Mouse (Mus musculus): ENCODE results near the gene Tmod2. TPM values are rescaled to one million over a fixed set of nuclear protein-coding genes. Genes with fewer than 3 reads are reported as not detected.
"Not testable (repeated sequence)": the region's sequence is repeated elsewhere in the genome, so short reads cannot be mapped to it uniquely, and the experiment has no call there.

Tmod2 gene
- polyA plus RNA-seq, 1 experiment from 2014 or later, result 127 TPM

GRCm38 (mm10) chr9:75546885-75547553 lies 64.1 kb downstream of the Tmod2 start:
- 91% methylated on average over 12 of the region's 12 CpGs for WGBS
- Histone ChIP-seq H3K9me3 (replicated peaks; ENCODE audit: control insufficient read depth, low read length) (no peaks in the 10 kb centered on the region; the same call in 1 of the 2 replicates), H3K36me3 (ENCODE audit: control insufficient read depth, insufficient read depth, low read length) (no peaks in the 10 kb centered on the region), H3K9ac (ENCODE audit: low read length) (no peak overlapping the region), H3K27me3 (replicated peaks; ENCODE audit: control insufficient read depth, insufficient read depth, low read length) (no peaks in the 10 kb centered on the region), H3K4me2 (ENCODE audit: low read length) (no peak overlapping the region), H3K27ac (ENCODE audit: low read depth, low read length) (no peak overlapping the region), H3K4me3 (ENCODE audit: low read depth, low read length) (no peak overlapping the region), H3K4me1 (ENCODE audit: control insufficient read depth, insufficient read depth, low read length) (no peaks in the 10 kb centered on the region)
- no peak for DNase-seq (ENCODE audit: low spot score)
- ATAC-seq, result no peak

- H3K9me3 ChIP-seq (replicated peaks; ENCODE audit: control insufficient read depth, low read length), result no peaks in the 10 kb centered on the region; the same call in 1 of the 2 replicates
- H3K4me2 ChIP-seq (ENCODE audit: low read length), result no peak overlapping the region
- no peak overlapping the region for H3K27ac ChIP-seq (ENCODE audit: low read depth, low read length)
- ATAC-seq, result no peak
- no peak for DNase-seq (ENCODE audit: low spot score)
- H3K4me1 ChIP-seq (ENCODE audit: control insufficient read depth, insufficient read depth, low read length), result peaks cover 4% of the 10 kb centered on the region
- no peaks in the 10 kb centered on the region for H3K36me3 ChIP-seq (ENCODE audit: control insufficient read depth, insufficient read depth, low read length)
- no peak overlapping the region for H3K4me3 ChIP-seq (ENCODE audit: low read depth, low read length)
- no peak overlapping the region for H3K9ac ChIP-seq (ENCODE audit: low read length)
- WGBS, result 95% methylated on average over 8 of the region's 8 CpGs
- no peaks in the 10 kb centered on the region for H3K27me3 ChIP-seq (replicated peaks; ENCODE audit: control insufficient read depth, insufficient read depth, low read length)
These were observed 65.6 kb downstream of the Tmod2 start for GRCm38 (mm10) chr9:75545514-75545913.

GRCm38 (mm10) chr9:75541497-75541896 lies 69.6 kb downstream of the Tmod2 start:
- whole genome bisulfite sequencing, result 23% methylated on average over 5 of the region's 5 CpGs
- no peak for ATAC-seq
- H3K27me3 ChIP-seq (replicated peaks; ENCODE audit: control insufficient read depth, insufficient read depth, low read length), result no peaks in the 10 kb centered on the region

GRCm38 (mm10) chr9:75536422-75536821 lies 74.7 kb downstream of the Tmod2 start:
- no peak overlapping the region for H3K9ac ChIP-seq (ENCODE audit: low read length)
- H3K4me2 ChIP-seq (ENCODE audit: low read length), result no peak overlapping the region
- no peaks in the 10 kb centered on the region for H3K36me3 ChIP-seq (ENCODE audit: control insufficient read depth, insufficient read depth, low read length)
- H3K9me3 ChIP-seq (replicated peaks; ENCODE audit: control insufficient read depth, low read length), result no peaks in the 10 kb centered on the region
- no peak overlapping the region for H3K4me3 ChIP-seq (ENCODE audit: low read depth, low read length)
- 67% methylated on average over 1 of the region's 1 CpGs for WGBS
- H3K27me3 ChIP-seq (replicated peaks; ENCODE audit: control insufficient read depth, insufficient read depth, low read length), result no peaks in the 10 kb centered on the region
- peaks cover under 1% of the 10 kb centered on the region; the same call in 1 of the 2 replicates for H3K4me1 ChIP-seq (ENCODE audit: control insufficient read depth, insufficient read depth, low read length)
- DNase-seq (ENCODE audit: low spot score) (no peak), ATAC-seq (no peak)
- H3K27ac ChIP-seq (ENCODE audit: low read depth, low read length), result no peak overlapping the region

More at GRCm38 (mm10) chr9:75541497-75541896, 69.6 kb downstream of the Tmod2 start:
- Histone ChIP-seq H3K4me1 (ENCODE audit: control insufficient read depth, insufficient read depth, low read length) (peaks cover 4% of the 10 kb centered on the region), H3K27ac (ENCODE audit: low read depth, low read length) (no peak overlapping the region), H3K36me3 (ENCODE audit: control insufficient read depth, insufficient read depth, low read length) (no peaks in the 10 kb centered on the region), H3K4me2 (ENCODE audit: low read length) (no peak overlapping the region), H3K9ac (ENCODE audit: low read length) (no peak overlapping the region), H3K4me3 (ENCODE audit: low read depth, low read length) (no peak overlapping the region), H3K9me3 (replicated peaks; ENCODE audit: control insufficient read depth, low read length) (no peaks in the 10 kb centered on the region)
- DNase-seq (ENCODE audit: low spot score), result no peak

GRCm38 (mm10) chr9:75534431-75534962 lies 76.6 kb downstream of the Tmod2 start:
- no peak overlapping the region for H3K4me3 ChIP-seq (ENCODE audit: low read depth, low read length)
- peaks cover 3% of the 10 kb centered on the region; the same call in 1 of the 2 replicates for H3K36me3 ChIP-seq (ENCODE audit: control insufficient read depth, insufficient read depth, low read length)
- H3K9ac ChIP-seq (ENCODE audit: low read length), result no peak overlapping the region
- WGBS, result 90% methylated on average over 8 of the region's 8 CpGs
- no peaks in the 10 kb centered on the region for H3K9me3 ChIP-seq (replicated peaks; ENCODE audit: control insufficient read depth, low read length)
- DNase-seq (ENCODE audit: low spot score), result no peak
- no peaks in the 10 kb centered on the region for H3K4me1 ChIP-seq (ENCODE audit: control insufficient read depth, insufficient read depth, low read length)
- ATAC-seq, result no peak
- H3K27ac ChIP-seq (ENCODE audit: low read depth, low read length), result no peak overlapping the region
- no peaks in the 10 kb centered on the region for H3K27me3 ChIP-seq (replicated peaks; ENCODE audit: control insufficient read depth, insufficient read depth, low read length)
- H3K4me2 ChIP-seq (ENCODE audit: low read length), result no peak overlapping the region

GRCm38 (mm10) chr9:75532989-75533388 lies 78.1 kb downstream of the Tmod2 start:
- not testable (repeated sequence) for DNase-seq (ENCODE audit: low spot score); H3K9me3 ChIP-seq (replicated peaks; ENCODE audit: control insufficient read depth, low read length); H3K4me3 ChIP-seq (ENCODE audit: low read depth, low read length); H3K9ac ChIP-seq (ENCODE audit: low read length); H3K4me1 ChIP-seq (ENCODE audit: control insufficient read depth, insufficient read depth, low read length); H3K27me3 ChIP-seq (replicated peaks; ENCODE audit: control insufficient read depth, insufficient read depth, low read length); H3K4me2 ChIP-seq (ENCODE audit: low read length); H3K36me3 ChIP-seq (ENCODE audit: control insufficient read depth, insufficient read depth, low read length); H3K27ac ChIP-seq (ENCODE audit: low read depth, low read length); ATAC-seq
- WGBS, result 80% methylated on average over 8 of the region's 9 CpGs

GRCm38 (mm10) chr9:75532461-75532860 lies 78.7 kb downstream of the Tmod2 start:
- DNase-seq (ENCODE audit: low spot score) (no peak), ATAC-seq (0 out of 2 replicates have a peak, but pooled peaks have one; percentile 15)
- H3K27me3 ChIP-seq (replicated peaks; ENCODE audit: control insufficient read depth, insufficient read depth, low read length), result no peaks in the 10 kb centered on the region
- peaks cover 3% of the 10 kb centered on the region; the same call in 1 of the 2 replicates for H3K36me3 ChIP-seq (ENCODE audit: control insufficient read depth, insufficient read depth, low read length)
- WGBS, result 91% methylated on average over 7 of the region's 7 CpGs
- H3K9me3 ChIP-seq (replicated peaks; ENCODE audit: control insufficient read depth, low read length), result no peaks in the 10 kb centered on the region
- no peaks in the 10 kb centered on the region for H3K4me1 ChIP-seq (ENCODE audit: control insufficient read depth, insufficient read depth, low read length)
- H3K4me2 ChIP-seq (ENCODE audit: low read length), result no peak overlapping the region
- H3K4me3 ChIP-seq (ENCODE audit: low read depth, low read length), result no peak overlapping the region
- no peak overlapping the region for H3K9ac ChIP-seq (ENCODE audit: low read length)
- no peak overlapping the region for H3K27ac ChIP-seq (ENCODE audit: low read depth, low read length)

- no peak overlapping the region for H3K27ac ChIP-seq (ENCODE audit: low read depth, low read length)
- H3K9me3 ChIP-seq (replicated peaks; ENCODE audit: control insufficient read depth, low read length), result no peaks in the 10 kb centered on the region
- peaks cover 3% of the 10 kb centered on the region; the same call in 1 of the 2 replicates for H3K36me3 ChIP-seq (ENCODE audit: control insufficient read depth, insufficient read depth, low read length)
- H3K4me2 ChIP-seq (ENCODE audit: low read length), result no peak overlapping the region
- H3K9ac ChIP-seq (ENCODE audit: low read length), result no peak overlapping the region
- no peaks in the 10 kb centered on the region for H3K4me1 ChIP-seq (ENCODE audit: control insufficient read depth, insufficient read depth, low read length)
- DNase-seq (ENCODE audit: low spot score), result peak; percentile 40
- H3K4me3 ChIP-seq (ENCODE audit: low read depth, low read length), result no peak overlapping the region
- H3K27me3 ChIP-seq (replicated peaks; ENCODE audit: control insufficient read depth, insufficient read depth, low read length), result no peaks in the 10 kb centered on the region
- 37% methylated on average over 5 of the region's 5 CpGs for WGBS
- no peak for ATAC-seq
These were observed 81.8 kb downstream of the Tmod2 start for GRCm38 (mm10) chr9:75529358-75529757.

- DNase-seq (ENCODE audit: low spot score) (no peak), ATAC-seq (no peak)
- 96% methylated on average over 9 of the region's 9 CpGs for WGBS
- no peak overlapping the region for H3K9ac ChIP-seq (ENCODE audit: low read length)
- H3K4me2 ChIP-seq (ENCODE audit: low read length), result no peak overlapping the region
- H3K27ac ChIP-seq (ENCODE audit: low read depth, low read length), result no peak overlapping the region
- H3K4me1 ChIP-seq (ENCODE audit: control insufficient read depth, insufficient read depth, low read length), result no peaks in the 10 kb centered on the region
- peaks cover 3% of the 10 kb centered on the region; the same call in 1 of the 2 replicates for H3K36me3 ChIP-seq (ENCODE audit: control insufficient read depth, insufficient read depth, low read length)
- no peak overlapping the region for H3K4me3 ChIP-seq (ENCODE audit: low read depth, low read length)
- H3K9me3 ChIP-seq (replicated peaks; ENCODE audit: control insufficient read depth, low read length), result no peaks in the 10 kb centered on the region
- no peaks in the 10 kb centered on the region for H3K27me3 ChIP-seq (replicated peaks; ENCODE audit: control insufficient read depth, insufficient read depth, low read length)
These were observed 83.0 kb downstream of the Tmod2 start for GRCm38 (mm10) chr9:75528096-75528495.

All from forebrain, embryonic 14.5 days (tissue).